Mouse (Mus musculus) MEL (cell line): ENCODE data around the gene Pigq. TPM values are rescaled to one million over a fixed set of nuclear protein-coding genes. Genes with fewer than 3 reads are reported as not detected.

Experiments used
- DNase-seq: peaks from one replicate; pipeline ENCODE4 v3.0.0; 2011; ENCODE audit warnings: low read depth, low spot score
- H3K27ac ChIP-seq: 2 replicates; pipeline ENCODE4 v1.5.1; 2012; ENCODE audit warnings: low read depth, mild to moderate bottlenecking, control low read depth, low read length, moderate library complexity; ENCODE audit not compliant: control insufficient read depth
- H3K27me3 ChIP-seq, 2 experiments: fragments of 150-350 bp in 1 of 2; sonication (generic) in 1 of 2; 2 replicates each; pipeline ENCODE4 v1.6.1; 2012; ENCODE audit warnings: low read length in 2 of 2, mild to moderate bottlenecking in 2 of 2, improper control_type of control experiment in 1 of 2, moderate library complexity in 1 of 2; ENCODE audit not compliant: insufficient read depth in 2 of 2, control insufficient read depth in 1 of 2
- H3K36me3 ChIP-seq, 2 experiments: 2 replicates each; pipeline ENCODE4 v1.6.1; 2012 to 2014; ENCODE audit warnings: low read length in 2 of 2, improper control_type of control experiment in 1 of 2, inconsistent platforms in 1 of 2, mild to moderate bottlenecking in 1 of 2; ENCODE audit not compliant: insufficient read depth in 2 of 2, control insufficient read depth in 1 of 2
- H3K4me1 ChIP-seq, 2 experiments: fragments of 150-350 bp in 1 of 2; sonication (generic) in 1 of 2; 2 replicates each; pipeline ENCODE4 v1.6.1; 2012; ENCODE audit warnings: low read length in 2 of 2, improper control_type of control experiment in 1 of 2, mild to moderate bottlenecking in 1 of 2; ENCODE audit not compliant: insufficient read depth in 2 of 2, control insufficient read depth in 1 of 2
- H3K4me3 ChIP-seq, 2 experiments: fragments of 150-350 bp in 1 of 2; sonication (generic) in 1 of 2; 2 replicates each; pipeline ENCODE4 v1.5.1; 2012; ENCODE audit warnings: low read depth in 2 of 2, low read length in 2 of 2, mild to moderate bottlenecking in 2 of 2, moderate library complexity in 2 of 2, control low read depth in 1 of 2, improper control_type of control experiment in 1 of 2; ENCODE audit not compliant: control insufficient read depth in 1 of 2, insufficient read depth in 1 of 2
- H3K79me2 ChIP-seq: 2 replicates; pipeline ENCODE4 v1.6.1; 2012; ENCODE audit warnings: mild to moderate bottlenecking, low read length, moderate library complexity; ENCODE audit not compliant: control insufficient read depth, poor library complexity, insufficient read depth
- H3K9ac ChIP-seq: 2 replicates; pipeline ENCODE4 v1.6.1; 2012; ENCODE audit warnings: low read depth, mild to moderate bottlenecking, control low read depth, low read length, moderate library complexity; ENCODE audit not compliant: control insufficient read depth, poor library complexity, severe bottlenecking
- H3K9me3 ChIP-seq: fragments of 150-350 bp; sonication (generic); replicated peaks from 2 replicates; pipeline ENCODE4 v1.6.1; 2012; ENCODE audit warnings: mild to moderate bottlenecking, low read length, improper control_type of control experiment, moderate library complexity; ENCODE audit not compliant: insufficient read depth
- CHD1 ChIP-seq: IDR thresholded peaks from 2 replicates; pipeline ENCODE4 v1.6.1; 2012; ENCODE audit warnings: low read depth, mild to moderate bottlenecking, inconsistent platforms, low read length, improper control_type of control experiment
- E2F4 ChIP-seq: IDR thresholded peaks from 2 replicates; pipeline ENCODE4 v1.6.1; 2011; ENCODE audit warnings: low read depth, low read length, improper control_type of control experiment, borderline replicate concordance
- ELF1 ChIP-seq: IDR thresholded peaks from 2 replicates; pipeline ENCODE4 v1.6.1; 2014; ENCODE audit warnings: low read depth, mild to moderate bottlenecking, inconsistent platforms, low read length, improper control_type of control experiment, moderate library complexity
- EP300 ChIP-seq, 2 experiments: IDR thresholded peaks; 2 replicates each; pipeline ENCODE4 v1.6.1; 2011; ENCODE audit warnings: improper control_type of control experiment in 2 of 2, low read length in 2 of 2, low read depth in 1 of 2, mild to moderate bottlenecking in 1 of 2
- ETS1 ChIP-seq: IDR thresholded peaks from 2 replicates; pipeline ENCODE4 v1.6.1; 2012; ENCODE audit warnings: low read depth, mild to moderate bottlenecking, inconsistent platforms, low read length, improper control_type of control experiment, moderate library complexity
- GABPA ChIP-seq: IDR thresholded peaks from 2 replicates; pipeline ENCODE4 v1.6.1; 2012; ENCODE audit warnings: low read depth, mild to moderate bottlenecking, inconsistent platforms, low read length, improper control_type of control experiment, moderate library complexity
- HCFC1 ChIP-seq: IDR thresholded peaks from 2 replicates; pipeline ENCODE4 v1.6.1; 2012; ENCODE audit warnings: low read depth, mild to moderate bottlenecking, inconsistent platforms, low read length, improper control_type of control experiment, moderate library complexity
- KAT2A ChIP-seq: conservative IDR thresholded peaks from 2 replicates; pipeline ENCODE4 v1.6.1; 2012; ENCODE audit warnings: low read depth, low read length, improper control_type of control experiment, inconsistent platforms
- MAFK ChIP-seq: IDR thresholded peaks from 2 replicates; pipeline ENCODE4 v1.6.1; 2011; ENCODE audit warnings: low read depth, mild to moderate bottlenecking, low read length, improper control_type of control experiment, borderline replicate concordance
- MXI1 ChIP-seq: IDR thresholded peaks from 2 replicates; pipeline ENCODE4 v1.6.1; 2011; ENCODE audit warnings: mild to moderate bottlenecking, low read depth, low read length, improper control_type of control experiment
- POLR2A ChIP-seq, 2 experiments: IDR thresholded peaks; 2 replicates each; pipeline ENCODE4 v1.6.1; 2011 to 2012; ENCODE audit warnings: low read length in 2 of 2, mild to moderate bottlenecking in 2 of 2, control low read depth in 1 of 2, improper control_type of control experiment in 1 of 2, low read depth in 1 of 2, moderate library complexity in 1 of 2; ENCODE audit not compliant: control insufficient read depth in 1 of 2, insufficient read depth in 1 of 2, poor library complexity in 1 of 2
- POLR2AphosphoS2 ChIP-seq: IDR thresholded peaks from 2 replicates; pipeline ENCODE4 v1.6.1; 2011; ENCODE audit warnings: low read length, improper control_type of control experiment
- POLR2AphosphoS5 ChIP-seq: IDR thresholded peaks from 2 replicates; pipeline ENCODE4 v1.6.1; 2012; ENCODE audit warnings: low read depth, borderline replicate concordance, mild to moderate bottlenecking, inconsistent platforms, low read length, moderate library complexity, mixed read lengths
- RAD21 ChIP-seq: IDR thresholded peaks from 2 replicates; pipeline ENCODE4 v1.6.1; 2011; ENCODE audit warnings: mild to moderate bottlenecking, low read depth, low read length, improper control_type of control experiment
- RCOR1 ChIP-seq: IDR thresholded peaks from 2 replicates; pipeline ENCODE4 v1.6.1; 2012; ENCODE audit warnings: low read depth, mild to moderate bottlenecking, inconsistent platforms, low read length, improper control_type of control experiment
- TAL1 ChIP-seq: IDR thresholded peaks from 2 replicates; pipeline ENCODE4 v1.6.1; 2012; ENCODE audit warnings: mild to moderate bottlenecking, inconsistent platforms, low read length, moderate library complexity, mixed read lengths
- TCF12 ChIP-seq: IDR thresholded peaks from 2 replicates; pipeline ENCODE4 v1.6.1; 2014; ENCODE audit warnings: low read depth, mild to moderate bottlenecking, inconsistent platforms, low read length, improper control_type of control experiment, moderate library complexity
- UBTF ChIP-seq: IDR thresholded peaks from 2 replicates; pipeline ENCODE4 v1.6.1; 2012; ENCODE audit warnings: low read depth, mild to moderate bottlenecking, inconsistent platforms, low read length, improper control_type of control experiment, moderate library complexity, borderline replicate concordance; ENCODE audit not compliant: insufficient read depth
- USF1 ChIP-seq: IDR thresholded peaks from 2 replicates; pipeline ENCODE4 v1.6.1; 2014; ENCODE audit warnings: low read depth, mild to moderate bottlenecking, inconsistent platforms, low read length, improper control_type of control experiment, moderate library complexity
- ZC3H11A ChIP-seq: IDR thresholded peaks from 2 replicates; pipeline ENCODE4 v1.6.1; 2012; ENCODE audit warnings: low read depth, mild to moderate bottlenecking, inconsistent platforms, low read length, improper control_type of control experiment
- ZKSCAN1 ChIP-seq: IDR thresholded peaks from 2 replicates; pipeline ENCODE4 v1.6.1; 2012; ENCODE audit warnings: low read depth, mild to moderate bottlenecking, inconsistent platforms, low read length, improper control_type of control experiment, moderate library complexity
- ZMIZ1 ChIP-seq: IDR thresholded peaks from 2 replicates; pipeline ENCODE4 v1.6.1; 2012; ENCODE audit warnings: low read depth, mild to moderate bottlenecking, inconsistent platforms, low read length, improper control_type of control experiment, moderate library complexity
- polyA plus RNA-seq, 2 experiments: library from polyadenylated mRNA; stranded (reverse) in 1 of 2; unstranded in 1 of 2; fragments of >175 nt in 1 of 2; fragments of >200 nt in 1 of 2; gene quantifications; 2 replicates each; pipeline versions ENCODE4 v1.2.1 to v1.2.4; 2012; ENCODE audit warnings: low replicate concordance in 2 of 2, low read depth in 1 of 2; ENCODE audit not compliant: insufficient read length in 2 of 2, insufficient read depth in 1 of 2, missing spikeins in 1 of 2
- total RNA-seq: library from RNA; depleted of rRNA; stranded (reverse); fragments of 300-350 nt; gene quantifications from 2 replicates; pipeline ENCODE4 v1.2.3, GENCODE M21; 2012

Pigq gene
- total and polyA plus RNA-seq, 3 experiments = 67.8 to 825 (median 193) TPM

- TF ChIP-seq MXI1 (no peak), HCFC1 (no peak), RAD21 (no peak), MAFK (no peak), POLR2AphosphoS5 (no peak), ZMIZ1 (no peak), ETS1 (peak; percentile 82), POLR2AphosphoS2 (no peak), CHD1 (no peak), E2F4 (no peak), RCOR1 (peak; percentile 77; the same call in 1 of the 2 replicates)
Measured at GRCm38 (mm10) chr17:25961566-25961965, 16.8 kb upstream of the Pigq start (continued).

DNA sequence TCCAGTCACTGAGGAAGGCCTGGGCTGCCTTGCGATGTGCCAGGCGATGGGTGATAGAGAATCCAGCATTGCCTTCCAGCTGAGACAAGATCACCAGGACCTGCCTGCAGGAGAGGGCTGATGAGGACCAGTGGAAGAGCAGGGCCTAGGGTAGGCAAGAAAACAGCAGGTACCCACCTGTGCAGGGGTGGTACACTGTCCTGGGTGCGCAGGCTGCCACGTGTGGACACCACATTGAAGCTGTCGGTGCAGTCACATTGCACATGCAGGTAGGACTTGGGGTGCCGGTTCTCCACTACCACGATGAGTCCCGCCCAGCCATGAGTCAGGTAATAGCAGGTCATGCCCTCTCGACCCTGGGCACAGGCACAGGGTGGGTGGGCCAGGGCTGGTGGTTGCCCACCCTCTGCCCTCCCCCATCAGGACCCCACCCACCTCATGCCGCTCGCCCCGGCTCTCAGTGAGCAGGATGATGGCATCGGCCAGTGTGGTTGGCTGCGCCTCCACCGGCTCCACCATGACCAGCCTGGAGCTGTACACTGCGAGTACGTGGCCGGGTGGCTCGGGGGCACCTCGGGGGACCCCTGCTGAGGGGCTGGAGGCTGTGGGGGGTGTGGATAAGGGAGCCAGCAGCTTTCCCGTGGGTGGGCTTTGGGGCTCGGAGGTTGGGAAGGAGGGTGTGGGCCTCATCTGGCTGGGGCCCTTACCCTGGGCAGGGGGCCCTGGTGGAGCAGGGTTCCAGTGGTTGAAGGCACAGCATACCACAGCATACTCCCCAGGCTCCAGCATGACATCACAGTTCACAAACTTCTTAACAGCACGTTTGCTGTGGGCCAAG lies 15.1 kb upstream of the Pigq start:
- H3K9ac ChIP-seq = no peak overlapping the region
- peaks cover 0 to 13% of the 10 kb centered on the region in 2 experiments; a peak in 3 of 4 replicates for H3K36me3 ChIP-seq
- H3K79me2 ChIP-seq = no peaks in the 10 kb centered on the region
- no peak overlapping the region for H3K27ac ChIP-seq
- H3K4me1 ChIP-seq = peaks cover 5 to 20% of the 10 kb centered on the region in 2 experiments; a peak in 3 of 4 replicates
- no peak for TF ChIP-seq ELF1
- no peak for TF ChIP-seq ETS1
- TF ChIP-seq POLR2A (IDR thresholded peaks at IDR 0.05; ENCODE audit: control insufficient read depth in 1 of 2, insufficient read depth in 1 of 2, low read depth in 1 of 2, low read length in 2 of 2, poor library complexity in 1 of 2) = no peak
- TF ChIP-seq MXI1 = no peak
- no peak for TF ChIP-seq UBTF
- TF ChIP-seq ZKSCAN1 = no peak
- TF ChIP-seq RCOR1 = no peak
- TF ChIP-seq KAT2A = no peak
- TF ChIP-seq ZC3H11A = no peak
- TF ChIP-seq USF1 = no peak
- TF ChIP-seq TAL1 = no peak
- no peak for TF ChIP-seq EP300 (IDR thresholded peaks at IDR 0.05; ENCODE audit: low read depth in 1 of 2, low read length in 2 of 2)
- TF ChIP-seq TCF12 = no peak
- TF ChIP-seq GABPA = no peak
- TF ChIP-seq POLR2AphosphoS5 = no peak
- no peak for TF ChIP-seq HCFC1
- TF ChIP-seq, all 39 proteins: peak for 0
- Histone ChIP-seq H3K4me3 (no peak overlapping the region), H3K27me3 (no peaks in the 10 kb centered on the region), H3K9me3 (no peaks in the 10 kb centered on the region)
- no peak for DNase-seq
